Mouse (Mus musculus) neural tube, embryonic 11.5 days (tissue): ENCODE measurements around the gene Xpo5. TPM values are rescaled to one million over a fixed set of nuclear protein-coding genes. Genes with fewer than 3 reads are reported as not detected.

Source experiments
- ATAC-seq: fragments of 200-750 bp; cut with Nextera tagmentation; 2 replicates; pipeline ENCODE4 v1.8.0; 2017; ENCODE audit warnings: moderate number of reproducible peaks, mild to moderate bottlenecking, moderate TSS enrichment, moderate library complexity; ENCODE audit not compliant: insufficient read depth, low FRiP score, low TSS enrichment
- DNase-seq: peaks from one replicate; pipeline ENCODE4 v3.0.0-alpha.2; 2015; ENCODE audit warnings: low spot score
- H3K27ac ChIP-seq: fragments of 300-500 bp; sonication (generic); 2 replicates; pipeline ENCODE4 v1.5.1; 2014; ENCODE audit warnings: low read depth, mild to moderate bottlenecking, low read length
- H3K27me3 ChIP-seq: fragments of 300-500 bp; sonication (generic); 2 replicates; pipeline ENCODE4 v1.6.1; 2014; ENCODE audit warnings: mild to moderate bottlenecking, low read length, mixed read lengths; ENCODE audit not compliant: control insufficient read depth, insufficient read depth
- H3K36me3 ChIP-seq: fragments of 300-500 bp; sonication (generic); 2 replicates; pipeline ENCODE4 v1.6.1; 2014; ENCODE audit warnings: mild to moderate bottlenecking, low read length, moderate library complexity, mixed read lengths; ENCODE audit not compliant: control insufficient read depth, insufficient read depth
- H3K4me1 ChIP-seq: fragments of 300-500 bp; sonication (generic); 2 replicates; pipeline ENCODE4 v1.6.1; 2014; ENCODE audit warnings: low read length, mixed read lengths; ENCODE audit not compliant: control insufficient read depth, insufficient read depth
- H3K4me2 ChIP-seq: fragments of 300-500 bp; sonication (generic); 2 replicates; pipeline ENCODE4 v1.6.1; 2014; ENCODE audit warnings: low read depth, mild to moderate bottlenecking, moderate library complexity
- H3K4me3 ChIP-seq: fragments of 300-500 bp; sonication (generic); 2 replicates; pipeline ENCODE4 v1.5.1; 2014; ENCODE audit warnings: low read depth, low read length
- H3K9ac ChIP-seq: fragments of 300-500 bp; sonication (generic); 2 replicates; pipeline ENCODE4 v1.6.1; 2014; ENCODE audit warnings: mild to moderate bottlenecking, low read length
- H3K9me3 ChIP-seq: fragments of 300-500 bp; sonication (generic); 2 replicates; pipeline ENCODE4 v1.6.1; 2016; ENCODE audit warnings: low read length; ENCODE audit not compliant: control insufficient read depth
- WGBS: fragments of 180-500 bp; shearing (Covaris S2); extraction: QIAGEN DNeasy Blood & Tissue Kit; methylation state at CpG from one replicate; pipeline ENCODE4 v1.1.7; 2014; 5-methylcytosine and 5-hydroxymethylcytosine counted together
- polyA plus RNA-seq: library from polyadenylated mRNA; unstranded; fragments of >200 nt; fragmentation: Nextera tagmentation; extraction: Ambion mirVana; gene quantifications from 2 replicates; pipeline ENCODE4 v1.2.1, GENCODE M21; 2014

Gene Xpo5
- polyA plus RNA-seq, 1 experiment from 2014 or later, result 73.4 TPM

GRCm38 (mm10) chr17:46268026-46268720, 65.6 kb downstream of the Xpo5 start:
- no peak for ATAC-seq
- Histone ChIP-seq H3K9me3 (no peaks in the 10 kb centered on the region), H3K4me3 (no peak overlapping the region), H3K27me3 (no peaks in the 10 kb centered on the region), H3K36me3 (peaks cover 20% of the 10 kb centered on the region), H3K4me2 (no peak overlapping the region), H3K27ac (no peak overlapping the region), H3K4me1 (no peaks in the 10 kb centered on the region), H3K9ac (no peak overlapping the region)
- 83% methylated on average over 10 of the region's 10 CpGs for WGBS
- no peak for DNase-seq

DNA sequence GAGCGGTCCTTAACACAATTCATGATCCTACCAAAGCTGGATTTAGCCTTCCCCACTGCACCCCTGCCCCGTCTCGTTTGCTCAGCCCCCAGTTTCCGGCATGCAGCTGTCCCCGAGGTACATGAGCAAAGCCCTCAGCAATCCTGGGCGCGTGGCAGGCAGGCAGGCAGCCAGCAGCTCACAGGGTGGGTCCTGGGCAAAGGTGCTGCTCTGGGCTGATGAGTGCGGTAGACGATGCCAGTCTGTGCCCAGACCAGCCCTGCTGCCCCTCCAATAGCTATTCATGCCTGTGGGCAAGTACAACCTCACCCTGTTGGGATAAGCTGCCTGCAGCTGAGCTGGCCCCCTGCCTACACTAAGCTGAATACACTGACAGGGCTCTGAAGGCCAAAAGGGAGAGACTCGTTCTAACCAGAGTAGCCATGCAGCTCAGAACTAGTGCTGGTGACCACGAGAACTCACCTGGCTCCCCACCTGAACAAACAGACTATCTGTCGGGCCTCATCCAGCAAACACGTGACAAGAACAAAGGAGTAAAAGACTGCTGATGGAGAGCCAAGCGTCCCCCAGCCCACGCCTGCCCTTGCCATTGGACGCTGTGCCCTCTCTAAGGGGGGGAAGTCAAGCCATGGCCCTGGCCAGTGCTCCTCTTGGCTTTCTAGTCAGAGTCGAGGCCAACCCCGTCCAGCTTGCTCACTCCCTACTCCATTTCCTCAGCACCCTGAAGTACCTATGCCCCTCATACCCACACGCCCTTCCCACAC, 67.4 kb downstream of the Xpo5 start:
- H3K27ac ChIP-seq, result no peak overlapping the region
- peaks cover 12% of the 10 kb centered on the region for H3K36me3 ChIP-seq
- H3K9ac ChIP-seq, result no peak overlapping the region
- no peaks in the 10 kb centered on the region for H3K4me1 ChIP-seq
- WGBS, result 88% methylated on average over 19 of the region's 19 CpGs
- DNase-seq, result no peak
- no peaks in the 10 kb centered on the region for H3K27me3 ChIP-seq
- no peak for ATAC-seq
- no peak overlapping the region for H3K4me2 ChIP-seq
- H3K9me3 ChIP-seq, result no peaks in the 10 kb centered on the region
- H3K4me3 ChIP-seq, result no peak overlapping the region

DNA sequence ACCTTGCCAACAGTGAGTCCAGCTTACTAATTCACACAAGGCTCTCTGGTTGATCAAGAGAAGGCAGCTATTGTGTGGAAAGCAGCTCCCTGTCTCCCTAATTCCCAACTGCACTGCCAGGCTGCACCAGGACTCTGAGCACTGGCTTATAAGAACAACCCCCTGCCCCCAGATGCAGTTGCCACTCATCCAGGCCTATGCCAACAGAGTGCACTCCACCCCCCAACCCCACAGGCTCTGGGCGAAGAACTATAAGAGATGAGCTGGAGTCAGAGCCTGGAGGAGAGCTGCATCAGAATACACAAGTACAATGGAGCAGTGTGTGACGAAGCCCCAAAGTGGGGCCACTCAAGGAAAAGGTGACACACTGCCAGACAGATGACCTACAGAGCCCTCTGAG, 69.5 kb downstream of the Xpo5 start:
- H3K27me3 ChIP-seq, result no peaks in the 10 kb centered on the region
- no peaks in the 10 kb centered on the region for H3K9me3 ChIP-seq
- no peak overlapping the region for H3K4me2 ChIP-seq
- H3K9ac ChIP-seq, result no peak overlapping the region
- no peak for ATAC-seq
- H3K4me3 ChIP-seq, result no peak overlapping the region
- WGBS, result 90% methylated on average over 2 of the region's 2 CpGs
- no peak for DNase-seq
- H3K4me1 ChIP-seq, result no peaks in the 10 kb centered on the region
- peaks cover 14% of the 10 kb centered on the region for H3K36me3 ChIP-seq
- no peak overlapping the region for H3K27ac ChIP-seq

DNA sequence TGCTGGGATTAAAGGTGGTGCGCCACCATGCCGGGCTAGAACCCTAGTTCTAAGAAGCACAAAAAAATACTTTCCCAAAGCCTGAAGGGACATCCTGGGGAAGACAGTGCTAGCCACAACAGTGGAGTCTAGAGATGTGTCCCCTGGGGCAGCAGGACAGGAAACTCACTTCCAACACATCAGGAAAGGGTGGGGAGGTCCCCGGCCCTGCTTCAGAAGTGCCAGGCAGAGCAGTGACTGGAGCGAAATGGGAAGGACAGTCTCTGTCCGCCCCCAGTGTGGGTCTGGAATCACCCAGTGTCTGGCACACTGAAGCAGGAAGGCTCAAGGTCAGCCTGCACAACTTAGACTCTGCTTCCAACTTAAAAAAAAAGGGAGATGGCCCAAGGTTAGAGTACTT, 70.1 kb downstream of the Xpo5 start:
- no peak overlapping the region for H3K4me3 ChIP-seq
- H3K36me3 ChIP-seq, result peaks cover 14% of the 10 kb centered on the region
- no peaks in the 10 kb centered on the region for H3K27me3 ChIP-seq
- peak; percentile 9 for DNase-seq
- ATAC-seq, result no peak
- H3K9me3 ChIP-seq, result no peaks in the 10 kb centered on the region
- H3K4me1 ChIP-seq, result no peaks in the 10 kb centered on the region
- WGBS, result 87% methylated on average over 5 of the region's 5 CpGs
- no peak overlapping the region for H3K9ac ChIP-seq
- H3K27ac ChIP-seq, result no peak overlapping the region
- H3K4me2 ChIP-seq, result no peak overlapping the region

DNA sequence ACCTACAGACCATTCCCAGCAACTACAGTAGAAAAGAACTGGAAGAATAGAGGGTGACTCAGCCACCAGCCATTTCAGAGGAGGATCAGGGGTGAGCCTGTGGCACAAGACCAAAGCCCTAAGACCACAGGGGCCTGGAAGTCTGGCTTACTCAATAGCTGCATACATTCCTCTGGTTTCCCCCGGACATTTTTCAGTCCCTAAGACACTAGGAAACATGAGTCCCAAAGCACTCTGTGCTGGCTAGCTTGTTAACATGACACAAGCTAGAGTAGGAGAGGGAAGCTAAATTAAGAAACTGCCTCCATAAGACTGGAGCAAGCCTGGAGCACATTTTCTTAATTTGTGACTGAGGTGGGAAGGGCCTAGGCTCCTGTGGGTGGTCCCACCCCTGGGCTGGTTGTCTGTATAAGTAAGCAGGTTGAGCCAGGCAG, 71.2 kb downstream of the Xpo5 start:
- ATAC-seq (no peak), DNase-seq (peak; percentile 5)
- Histone ChIP-seq H3K27me3 (no peaks in the 10 kb centered on the region), H3K36me3 (peaks cover 14% of the 10 kb centered on the region), H3K27ac (no peak overlapping the region), H3K4me2 (no peak overlapping the region), H3K4me1 (no peaks in the 10 kb centered on the region), H3K9ac (no peak overlapping the region), H3K4me3 (no peak overlapping the region), H3K9me3 (no peaks in the 10 kb centered on the region)
- 74% methylated on average over 1 of the region's 1 CpGs for WGBS

DNA sequence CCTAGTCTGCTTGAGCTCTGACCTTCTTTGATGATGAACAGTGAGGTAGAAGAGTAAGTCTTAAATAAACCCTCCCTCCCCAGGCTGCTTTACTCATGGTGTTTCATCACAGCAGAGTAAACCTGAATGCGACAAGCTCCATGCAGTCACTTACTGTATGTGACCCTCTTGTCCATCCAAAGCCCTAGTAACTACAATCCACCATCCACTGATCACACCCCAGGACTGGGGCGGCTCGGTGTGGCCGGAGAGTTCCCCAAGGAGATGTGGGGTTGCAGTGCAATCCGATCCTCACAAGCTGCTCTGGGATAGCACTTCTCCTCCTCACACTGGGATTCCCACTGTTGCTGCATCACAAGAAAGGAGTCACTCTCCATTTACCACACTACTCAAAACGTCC, 71.9 kb downstream of the Xpo5 start:
- 68% methylated on average over 6 of the region's 6 CpGs for WGBS
- Histone ChIP-seq H3K27me3 (no peaks in the 10 kb centered on the region), H3K36me3 (peaks cover 11% of the 10 kb centered on the region), H3K4me3 (no peak overlapping the region), H3K4me1 (no peaks in the 10 kb centered on the region), H3K27ac (no peak overlapping the region), H3K9me3 (no peaks in the 10 kb centered on the region), H3K9ac (no peak overlapping the region), H3K4me2 (no peak overlapping the region)
- peak; percentile 4 for DNase-seq
- ATAC-seq, result no peak

DNA sequence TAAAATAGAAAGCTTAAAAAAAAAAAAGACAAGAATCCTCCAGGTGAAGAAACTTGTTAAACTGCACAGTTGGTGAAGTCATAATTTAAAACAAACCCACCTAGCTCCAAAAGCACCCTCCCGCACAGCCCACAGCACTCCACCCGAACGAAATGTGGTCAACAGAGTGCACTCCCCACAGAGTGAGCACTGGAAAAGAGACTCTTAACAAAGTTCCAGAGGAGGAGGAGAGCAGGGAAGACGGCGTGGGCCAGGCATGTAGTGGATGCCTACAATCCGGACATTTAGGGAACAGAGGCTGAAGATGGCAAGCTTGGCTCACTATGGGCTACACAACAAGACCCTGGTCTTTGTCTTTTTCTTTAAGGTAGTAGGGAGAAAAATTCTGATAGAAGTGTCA, 72.5 kb downstream of the Xpo5 start:
- H3K4me1 ChIP-seq, result no peaks in the 10 kb centered on the region
- no peak for ATAC-seq
- no peaks in the 10 kb centered on the region for H3K27me3 ChIP-seq
- H3K9me3 ChIP-seq, result no peaks in the 10 kb centered on the region
- no peak overlapping the region for H3K4me2 ChIP-seq
- H3K27ac ChIP-seq, result no peak overlapping the region
- H3K36me3 ChIP-seq, result peaks cover 11% of the 10 kb centered on the region
- no peak for DNase-seq
- WGBS, result 89% methylated on average over 6 of the region's 6 CpGs
- H3K4me3 ChIP-seq, result no peak overlapping the region
- no peak overlapping the region for H3K9ac ChIP-seq

- 92% methylated on average over 10 of the region's 10 CpGs for whole genome bisulfite sequencing
- Histone ChIP-seq H3K4me3 (no peak overlapping the region), H3K4me2 (no peak overlapping the region), H3K36me3 (peaks cover 8% of the 10 kb centered on the region), H3K27me3 (no peaks in the 10 kb centered on the region), H3K9me3 (no peaks in the 10 kb centered on the region), H3K9ac (no peak overlapping the region), H3K27ac (no peak overlapping the region), H3K4me1 (no peaks in the 10 kb centered on the region)
- DNase-seq, result no peak
- no peak for ATAC-seq
These were observed 72.9 kb downstream of the Xpo5 start for GRCm38 (mm10) chr17:46275506-46275905.

GRCm38 (mm10) chr17:46277586-46277985, 75.0 kb downstream of the Xpo5 start:
- Histone ChIP-seq H3K9me3 (no peaks in the 10 kb centered on the region), H3K27ac (no peak overlapping the region), H3K4me1 (peaks cover 10% of the 10 kb centered on the region), H3K4me3 (no peak overlapping the region), H3K36me3 (0 out of 2 replicates have a peak, but pooled peaks cover 2% of the 10 kb centered on the region), H3K27me3 (no peaks in the 10 kb centered on the region), H3K4me2 (no peak overlapping the region), H3K9ac (no peak overlapping the region)
- WGBS, result 61% methylated on average over 4 of the region's 4 CpGs
- ATAC-seq, result no peak
- peak; percentile 7 for DNase-seq
